Mouse (Mus musculus) right cerebral cortex, postnatal 10 days (tissue): ENCODE measurements around the gene Vsig8.

Source experiments
- DNase-seq, 2 experiments: peaks; one replicate each; pipeline ENCODE4 v3.0.0; 2021; ENCODE audit warnings: low spot score in 2 of 2

Gene Vsig8

GRCm38 (mm10) chr1:172590385-172590784 is 34.6 kb downstream of the Vsig8 start, which contains the start of gene Slamf8:
Gene Slamf8, minus strand, starts transcription at chr1:172590568.
- DNase-seq = peak; percentile 36 to 51

- DNase-seq = no peak
These were observed 37.6 kb downstream of the Vsig8 start for GRCm38 (mm10) chr1:172593321-172593720.

GRCm38 (mm10) chr1:172593956-172594355 is 38.2 kb downstream of the Vsig8 start:
- DNase-seq = no peak

GRCm38 (mm10) chr1:172594495-172594894 is 38.8 kb downstream of the Vsig8 start:
- peak; percentile 54 to 62 for DNase-seq

- DNase-seq = no peak
These were observed 46.6 kb downstream of the Vsig8 start, which contains the start of gene Fcrl6 for GRCm38 (mm10) chr1:172602326-172602725. Gene Fcrl6, minus strand, starts transcription at chr1:172602551.

GRCm38 (mm10) chr1:172611304-172611703 is 55.6 kb downstream of the Vsig8 start:
- DNase-seq = no peak

GRCm38 (mm10) chr1:172612745-172613144 is 57.0 kb downstream of the Vsig8 start:
- DNase-seq = no peak
